Mouse (Mus musculus): ENCODE measurements around the gene Gm21693.
"Not testable (repeated sequence)": the region's sequence is repeated elsewhere in the genome, so short reads cannot be mapped to it uniquely, and the experiment has no call there.

The Gm21693 gene

DNA sequence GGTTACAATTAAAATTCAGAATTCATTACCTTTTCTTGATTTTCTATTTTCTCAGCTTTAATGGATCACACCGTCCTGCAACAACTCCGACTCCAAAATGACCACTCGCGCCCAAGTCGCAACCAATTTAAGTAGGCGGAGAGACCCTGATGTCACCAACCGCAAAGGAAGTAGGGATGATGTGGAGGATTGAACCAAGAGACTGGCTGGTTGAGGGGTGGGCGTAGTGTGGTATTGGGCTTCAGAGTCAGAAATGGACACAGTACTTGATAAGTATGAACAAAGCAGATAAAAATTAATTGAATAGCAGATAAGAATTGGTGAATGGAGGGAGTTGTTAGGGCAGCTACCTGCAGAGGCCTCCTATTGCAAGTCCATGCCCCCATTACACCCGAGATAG, at the start of gene Gm21693:
Gene Gm21693, minus strand, starts transcription at position 101 of the 400 bp plus-strand sequence.
- DNase-seq = not testable (repeated sequence)

DNA sequence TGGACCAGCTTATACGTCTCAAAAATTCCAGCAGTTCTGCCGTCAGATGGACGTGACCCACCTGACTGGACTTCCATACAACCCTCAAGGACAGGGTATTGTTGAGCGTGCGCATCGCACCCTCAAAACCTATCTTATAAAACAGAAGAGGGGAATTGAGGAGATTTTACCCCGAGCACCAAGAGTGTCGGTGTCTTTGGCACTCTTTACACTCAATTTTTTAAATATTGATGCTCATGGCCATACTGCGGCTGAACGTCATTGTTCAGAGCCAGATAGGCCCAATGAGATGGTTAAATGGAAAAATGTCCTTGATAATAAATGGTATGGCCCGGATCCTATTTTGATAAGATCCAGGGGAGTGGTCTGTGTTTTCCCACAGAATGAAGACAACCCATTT, 4.5 kb downstream of the Gm21693 start:
- not testable (repeated sequence) for DNase-seq

DNA sequence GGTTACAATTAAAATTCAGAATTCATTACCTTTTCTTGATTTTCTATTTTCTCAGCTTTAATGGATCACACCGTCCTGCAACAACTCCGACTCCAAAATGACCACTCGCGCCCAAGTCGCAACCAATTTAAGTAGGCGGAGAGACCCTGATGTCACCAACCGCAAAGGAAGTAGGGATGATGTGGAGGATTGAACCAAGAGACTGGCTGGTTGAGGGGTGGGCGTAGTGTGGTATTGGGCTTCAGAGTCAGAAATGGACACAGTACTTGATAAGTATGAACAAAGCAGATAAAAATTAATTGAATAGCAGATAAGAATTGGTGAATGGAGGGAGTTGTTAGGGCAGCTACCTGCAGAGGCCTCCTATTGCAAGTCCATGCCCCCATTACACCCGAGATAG, 38.8 kb downstream of the Gm21693 start, which contains the start of gene Gm21677:
Gene Gm21677, minus strand, starts transcription at position 101 of the 400 bp plus-strand sequence.
- not testable (repeated sequence) for DNase-seq

Measured in right cerebral cortex, postnatal 4 days (tissue).